Mouse (Mus musculus): ENCODE results near the gene Gsg1. TPM values are rescaled to one million over a fixed set of nuclear protein-coding genes. Genes with fewer than 3 reads are reported as not detected.
A peak's percentile ranks its signal among the peaks of the same experiment; 100 is the strongest.

The Gsg1 gene
- total RNA-seq (2014; rRNA removed; ENCODE audit: low replicate concordance) (0.19 TPM in 1 of 2 replicates, not detected in the other), polyA plus RNA-seq (2015; fragmentation: Nextera tagmentation; extraction: Ambion mirVana) (1.1 and 1.3 TPM in 2 replicates)

DNA sequence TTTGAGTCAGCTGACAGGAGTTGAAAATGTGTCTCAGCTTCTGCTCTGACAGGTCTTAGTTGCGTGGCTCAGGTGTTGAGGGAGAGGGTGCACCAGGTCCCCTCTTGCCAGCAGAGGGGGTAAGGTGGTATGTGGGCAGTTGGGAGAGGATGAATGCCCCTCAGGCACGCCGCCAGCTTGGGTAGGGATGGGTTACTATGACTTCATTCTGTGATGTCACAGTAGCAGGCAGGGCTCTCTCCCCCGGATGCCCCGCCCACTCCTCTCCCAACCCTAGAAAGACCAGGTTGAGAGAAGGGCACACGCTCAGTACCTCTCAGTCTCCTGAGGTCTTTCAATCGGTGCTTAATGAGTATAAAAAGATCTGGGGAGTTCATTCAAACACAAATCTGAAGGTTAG, at the start of gene Gsg1:
Gene Gsg1 (minus strand): TSS at position 199 of the 400 bp plus-strand sequence.
- 0 out of 2 replicates have a peak, but pooled peaks cover 6% of the 10 kb centered on the region for H3K9me3 ChIP-seq (replicated peaks; ENCODE audit: control insufficient read depth, low read length)
- H3K4me2 ChIP-seq (ENCODE audit: low read depth, low read length): no peak within 1 kb of the TSS
- H3K9ac ChIP-seq (replicated peaks; ENCODE audit: low read depth, low read length): no peak within 1 kb of the TSS
- WGBS: 78% methylated on average over 7 of the region's 7 CpGs
- H3K27me3 ChIP-seq (ENCODE audit: control insufficient read depth, insufficient read depth, low read length): no peaks in the 10 kb centered on the region; the same call in 1 of the 2 replicates
- no peak for DNase-seq (ENCODE audit: low spot score)
- no peak for TF ChIP-seq CTCF (IDR thresholded peaks at IDR 0.05; ENCODE audit: low read depth)
- TF ChIP-seq EP300 (IDR thresholded peaks at IDR 0.05; ENCODE audit: low read depth): no peak
- no peaks in the 10 kb centered on the region for H3K36me3 ChIP-seq (replicated peaks; ENCODE audit: control insufficient read depth, insufficient read depth, low read length)
- ATAC-seq (ENCODE audit: insufficient read depth, low read depth): no peak
- peaks cover 19% of the 10 kb centered on the region; the same call in 1 of the 2 replicates for H3K4me1 ChIP-seq (ENCODE audit: control insufficient read depth, insufficient read depth)
- no peak within 1 kb of the TSS for H3K4me3 ChIP-seq (ENCODE audit: low read depth, low read length)
- 0 out of 2 replicates have a peak within 1 kb of the TSS, but pooled peaks have one; percentile 16 for H3K27ac ChIP-seq (ENCODE audit: low read depth)

DNA sequence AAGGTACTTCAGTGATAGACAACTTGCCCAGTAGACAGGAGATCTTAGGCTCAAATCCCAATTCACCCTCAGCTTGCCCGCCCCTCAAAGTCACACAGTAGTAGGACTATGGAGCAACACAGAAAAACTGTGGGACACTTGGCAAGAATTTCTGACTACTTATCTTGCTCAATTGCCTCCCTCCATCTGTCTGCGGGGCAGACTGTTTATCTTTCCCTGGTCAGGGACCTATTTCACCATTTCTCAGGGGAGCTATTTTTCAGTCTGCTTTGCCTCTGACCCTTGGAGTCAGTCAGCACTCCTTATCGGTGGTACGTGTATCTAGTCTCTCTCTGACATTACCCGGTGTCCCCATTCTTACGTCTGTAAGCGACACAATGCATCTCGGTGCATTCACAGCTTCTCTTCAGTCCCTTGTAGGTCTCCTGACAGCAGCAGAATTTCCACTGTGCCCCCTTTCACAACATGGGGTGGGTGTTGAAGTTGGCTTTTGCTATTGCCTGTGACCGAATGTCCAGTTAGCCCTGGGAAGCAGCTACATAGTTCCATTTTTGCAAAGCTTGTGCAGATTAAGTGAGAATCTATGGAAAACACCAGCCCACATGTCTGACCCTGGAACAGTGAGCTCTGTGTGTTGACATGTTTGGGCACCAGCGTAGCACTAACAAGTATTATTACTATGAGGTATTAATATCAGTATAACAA, 48.4 kb upstream of the Gsg1 start:
- Histone ChIP-seq H3K4me2 (ENCODE audit: low read depth, low read length) (no peak overlapping the region), H3K9ac (replicated peaks; ENCODE audit: low read depth, low read length) (no peak overlapping the region), H3K27me3 (ENCODE audit: control insufficient read depth, insufficient read depth, low read length) (no peaks in the 10 kb centered on the region), H3K4me1 (ENCODE audit: control insufficient read depth, insufficient read depth) (peaks cover 3% of the 10 kb centered on the region; the same call in 1 of the 2 replicates), H3K4me3 (ENCODE audit: low read depth, low read length) (no peak overlapping the region), H3K9me3 (replicated peaks; ENCODE audit: control insufficient read depth, low read length) (no peaks in the 10 kb centered on the region), H3K36me3 (replicated peaks; ENCODE audit: control insufficient read depth, insufficient read depth, low read length) (no peaks in the 10 kb centered on the region), H3K27ac (ENCODE audit: low read depth) (no peak overlapping the region)
- ATAC-seq (ENCODE audit: insufficient read depth, low read depth) (no peak), DNase-seq (ENCODE audit: low spot score) (no peak)
- WGBS: 39% methylated on average over 10 of the region's 10 CpGs
- no peak for TF ChIP-seq EP300 (IDR thresholded peaks at IDR 0.05; ENCODE audit: low read depth)
- no peak for TF ChIP-seq CTCF (IDR thresholded peaks at IDR 0.05; ENCODE audit: low read depth)

DNA sequence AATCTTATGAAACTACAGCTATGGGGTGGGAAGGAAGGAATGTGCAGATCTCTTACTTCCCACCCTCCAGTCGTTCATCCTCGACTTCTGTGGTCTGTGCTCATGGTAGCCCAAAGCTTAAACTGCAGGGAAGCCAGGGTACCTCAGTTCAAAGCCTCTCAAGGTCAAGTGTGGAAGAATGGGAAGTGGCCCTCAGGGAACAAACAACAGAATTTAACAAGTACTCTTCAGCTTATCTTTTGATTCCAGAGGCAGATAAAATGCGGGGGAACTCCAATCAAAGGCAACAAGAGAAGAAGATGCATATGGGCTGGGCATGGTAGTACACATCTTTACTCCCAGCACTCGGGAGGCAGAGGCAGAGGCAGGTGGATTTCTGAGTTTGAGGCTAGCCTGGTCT, 46.3 kb upstream of the Gsg1 start:
- Histone ChIP-seq H3K4me1 (ENCODE audit: control insufficient read depth, insufficient read depth) (peaks cover 3% of the 10 kb centered on the region; the same call in 1 of the 2 replicates), H3K9me3 (replicated peaks; ENCODE audit: control insufficient read depth, low read length) (no peaks in the 10 kb centered on the region), H3K9ac (replicated peaks; ENCODE audit: low read depth, low read length) (no peak overlapping the region), H3K27ac (ENCODE audit: low read depth) (no peak overlapping the region), H3K4me3 (ENCODE audit: low read depth, low read length) (no peak overlapping the region), H3K36me3 (replicated peaks; ENCODE audit: control insufficient read depth, insufficient read depth, low read length) (no peaks in the 10 kb centered on the region), H3K27me3 (ENCODE audit: control insufficient read depth, insufficient read depth, low read length) (no peaks in the 10 kb centered on the region), H3K4me2 (ENCODE audit: low read depth, low read length) (no peak overlapping the region)
- DNase-seq (ENCODE audit: low spot score): no peak
- ATAC-seq (ENCODE audit: insufficient read depth, low read depth): no peak
- WGBS: 70% methylated on average over 4 of the region's 4 CpGs
- TF ChIP-seq EP300 (IDR thresholded peaks at IDR 0.05; ENCODE audit: low read depth) (no peak), CTCF (IDR thresholded peaks at IDR 0.05; ENCODE audit: low read depth) (no peak)

DNA sequence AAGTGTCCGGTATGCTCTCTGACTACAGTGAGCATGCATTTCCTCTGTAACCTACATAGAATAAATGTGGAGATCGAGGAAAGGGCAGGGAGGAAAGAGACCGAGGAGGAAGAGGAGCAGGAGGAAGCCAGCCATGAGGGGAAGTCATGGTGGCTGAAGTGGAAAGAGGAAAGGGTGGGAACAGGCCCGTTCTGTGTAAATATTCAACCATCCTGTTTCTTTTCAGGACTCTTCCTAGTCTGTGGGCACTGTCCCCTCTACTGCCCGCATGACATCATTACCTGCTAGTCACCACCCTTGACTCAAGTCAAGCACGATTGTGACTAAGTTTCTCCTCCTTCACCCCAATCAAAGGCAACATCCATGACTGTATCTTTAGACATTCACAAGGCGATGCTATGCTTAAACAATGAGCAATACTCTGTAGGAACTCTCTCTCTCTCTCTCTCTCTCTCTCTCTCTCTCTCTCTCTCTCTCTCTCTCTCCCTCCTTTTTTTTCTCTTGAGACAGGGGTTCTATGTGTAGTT, 44.9 kb upstream of the Gsg1 start:
- no peaks in the 10 kb centered on the region for H3K36me3 ChIP-seq (replicated peaks; ENCODE audit: control insufficient read depth, insufficient read depth, low read length)
- WGBS: 60% methylated on average over 7 of the region's 7 CpGs
- no peak overlapping the region for H3K4me3 ChIP-seq (ENCODE audit: low read depth, low read length)
- no peak for DNase-seq (ENCODE audit: low spot score)
- no peaks in the 10 kb centered on the region for H3K9me3 ChIP-seq (replicated peaks; ENCODE audit: control insufficient read depth, low read length)
- peak; percentile 8; the same call in 1 of the 2 replicates for ATAC-seq (ENCODE audit: insufficient read depth, low read depth)
- H3K9ac ChIP-seq (replicated peaks; ENCODE audit: low read depth, low read length): no peak overlapping the region
- TF ChIP-seq CTCF (IDR thresholded peaks at IDR 0.05; ENCODE audit: low read depth) (no peak), EP300 (IDR thresholded peaks at IDR 0.05; ENCODE audit: low read depth) (no peak)
- H3K4me1 ChIP-seq (ENCODE audit: control insufficient read depth, insufficient read depth): peaks cover 3% of the 10 kb centered on the region; the same call in 1 of the 2 replicates
- H3K27ac ChIP-seq (ENCODE audit: low read depth): no peak overlapping the region
- H3K4me2 ChIP-seq (ENCODE audit: low read depth, low read length): no peak overlapping the region
- H3K27me3 ChIP-seq (ENCODE audit: control insufficient read depth, insufficient read depth, low read length): no peaks in the 10 kb centered on the region

DNA sequence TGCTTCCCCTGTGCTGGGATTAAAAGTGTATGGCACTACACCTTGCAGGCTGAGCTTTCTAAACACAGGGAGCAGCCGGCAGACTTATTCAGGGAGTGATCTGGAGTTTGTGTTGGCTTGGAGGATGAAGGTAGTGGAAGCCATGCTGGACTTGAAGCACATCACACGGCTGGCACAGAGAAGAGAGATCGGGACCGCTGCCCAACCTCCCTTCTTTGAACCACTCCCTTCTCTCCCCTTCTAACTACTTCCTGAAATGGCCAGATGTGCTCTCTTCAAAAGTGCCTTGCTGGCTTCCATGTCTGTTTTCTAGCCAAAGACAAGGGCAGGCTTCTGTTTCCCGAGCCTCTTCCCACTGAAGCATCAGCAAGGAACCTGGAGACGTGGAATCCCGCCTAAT, 43.4 kb upstream of the Gsg1 start:
- DNase-seq (ENCODE audit: low spot score) (no peak), ATAC-seq (ENCODE audit: insufficient read depth, low read depth) (no peak)
- H3K4me2 ChIP-seq (ENCODE audit: low read depth, low read length): no peak overlapping the region
- 65% methylated on average over 7 of the region's 7 CpGs for WGBS
- H3K9ac ChIP-seq (replicated peaks; ENCODE audit: low read depth, low read length): no peak overlapping the region
- no peaks in the 10 kb centered on the region for H3K9me3 ChIP-seq (replicated peaks; ENCODE audit: control insufficient read depth, low read length)
- no peak overlapping the region for H3K4me3 ChIP-seq (ENCODE audit: low read depth, low read length)
- H3K27me3 ChIP-seq (ENCODE audit: control insufficient read depth, insufficient read depth, low read length): no peaks in the 10 kb centered on the region
- H3K36me3 ChIP-seq (replicated peaks; ENCODE audit: control insufficient read depth, insufficient read depth, low read length): no peaks in the 10 kb centered on the region
- H3K27ac ChIP-seq (ENCODE audit: low read depth): no peak overlapping the region
- TF ChIP-seq CTCF (IDR thresholded peaks at IDR 0.05; ENCODE audit: low read depth): no peak
- TF ChIP-seq EP300 (IDR thresholded peaks at IDR 0.05; ENCODE audit: low read depth): no peak
- peaks cover 1% of the 10 kb centered on the region; the same call in 1 of the 2 replicates for H3K4me1 ChIP-seq (ENCODE audit: control insufficient read depth, insufficient read depth)

Measured in heart, postnatal 0 days (tissue).